Mouse (Mus musculus) left cerebral cortex, adult 18-20 months (tissue): ENCODE data around the gene Frs3. TPM values are rescaled to one million over a fixed set of nuclear protein-coding genes. Genes with fewer than 3 reads are reported as not detected.
"Not testable (repeated sequence)": the region's sequence is repeated elsewhere in the genome, so short reads cannot be mapped to it uniquely, and the experiment has no call there.

Source experiments
- DNase-seq, 2 experiments: peaks; one replicate each; pipeline ENCODE4 v3.0.0; 2021 to 2022; ENCODE audit warnings: low spot score in 2 of 2, mixed read lengths in 1 of 2
- long read RNA-seq, 2 experiments: library from polyadenylated mRNA; stranded (forward); transcript quantifications; one replicate each; pipeline ENCODE4 v2.0.0; 2021
- total RNA-seq, 2 experiments: library from RNA; stranded (reverse); gene quantifications; 2 replicates each; pipeline ENCODE4 v1.2.3; 2021

The Frs3 gene
- total RNA-seq, result 10 to 100 TPM; 32.2 to 37.0 TPM
- long read RNA-seq, experiment 1, transcript Frs3-201 (7 exons, 2,144 nt), result major isoform, 22 of 35 reads
- long read RNA-seq, experiment 1, partial matches to known transcripts, result 3 of 35 reads
- long read RNA-seq, experiment 1, other reads (novel, unspliced or antisense), result 10 of 35 reads
- long read RNA-seq, experiment 2, transcript Frs3-201 (7 exons, 2,144 nt), result major isoform, 18 of 23 reads
- long read RNA-seq, experiment 2, partial matches to known transcripts, result 3 of 23 reads
- long read RNA-seq, experiment 2, other reads (novel, unspliced or antisense), result 2 of 23 reads

- DNase-seq, result peak; percentile 73 to 84
Measured at GRCm38 (mm10) chr17:47688608-47689575, at the start of gene Frs3. TSS of gene Frs3 (plus strand) at chr17:47689030.

GRCm38 (mm10) chr17:47642992-47643391 lies 45.8 kb upstream of the Frs3 start:
- DNase-seq, result no peak

- peak; percentile 22 to 30 for DNase-seq
Measured at GRCm38 (mm10) chr17:47646683-47647082, 42.1 kb upstream of the Frs3 start.

DNA sequence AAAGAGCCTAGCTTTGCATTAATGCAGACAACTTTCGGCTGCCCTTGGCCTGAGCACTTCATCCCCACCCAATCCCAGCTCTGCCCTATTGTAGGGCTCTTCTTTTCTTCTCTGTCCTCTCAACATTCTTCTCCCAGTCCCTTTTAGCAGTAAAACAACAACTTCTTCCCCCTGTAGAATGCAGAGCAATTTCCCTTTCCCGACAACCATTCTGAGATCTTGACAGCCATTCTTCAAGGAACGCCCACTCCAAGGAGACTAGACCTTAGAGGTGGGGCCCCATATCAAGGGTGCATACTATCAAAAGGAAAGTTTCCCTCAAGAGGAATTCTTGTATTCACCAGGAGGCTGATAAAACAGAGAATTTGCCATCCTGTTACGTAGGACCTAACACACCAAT lies 39.9 kb upstream of the Frs3 start:
- no peak for DNase-seq

DNA sequence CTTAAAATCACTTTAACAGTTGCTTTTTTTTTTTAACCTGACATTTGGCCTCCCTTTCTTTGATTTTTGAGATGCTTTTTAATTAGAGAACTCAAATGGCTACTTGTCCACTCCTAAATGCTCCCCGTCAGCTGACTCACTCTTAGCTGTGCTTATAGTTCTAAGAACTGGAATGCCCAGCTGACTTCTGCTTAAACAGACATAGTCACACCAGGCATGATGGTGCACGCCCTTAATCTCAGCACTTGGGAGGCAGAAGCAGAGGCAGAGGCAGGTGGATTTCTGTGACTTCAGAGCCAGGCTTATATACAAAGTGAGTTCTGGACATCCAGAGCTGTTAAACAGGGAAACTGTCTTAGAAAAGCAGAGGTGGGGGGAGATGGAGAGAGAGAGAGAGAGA lies 36.9 kb upstream of the Frs3 start:
- DNase-seq, result no peak

- DNase-seq, result not testable (repeated sequence)
Measured at GRCm38 (mm10) chr17:47654346-47654745, 34.5 kb upstream of the Frs3 start.

GRCm38 (mm10) chr17:47655697-47656096 lies 33.1 kb upstream of the Frs3 start:
- no peak for DNase-seq

GRCm38 (mm10) chr17:47657901-47658300 lies 30.9 kb upstream of the Frs3 start:
- no peak for DNase-seq

GRCm38 (mm10) chr17:47658741-47659243 lies 30.0 kb upstream of the Frs3 start:
- no peak for DNase-seq

DNA sequence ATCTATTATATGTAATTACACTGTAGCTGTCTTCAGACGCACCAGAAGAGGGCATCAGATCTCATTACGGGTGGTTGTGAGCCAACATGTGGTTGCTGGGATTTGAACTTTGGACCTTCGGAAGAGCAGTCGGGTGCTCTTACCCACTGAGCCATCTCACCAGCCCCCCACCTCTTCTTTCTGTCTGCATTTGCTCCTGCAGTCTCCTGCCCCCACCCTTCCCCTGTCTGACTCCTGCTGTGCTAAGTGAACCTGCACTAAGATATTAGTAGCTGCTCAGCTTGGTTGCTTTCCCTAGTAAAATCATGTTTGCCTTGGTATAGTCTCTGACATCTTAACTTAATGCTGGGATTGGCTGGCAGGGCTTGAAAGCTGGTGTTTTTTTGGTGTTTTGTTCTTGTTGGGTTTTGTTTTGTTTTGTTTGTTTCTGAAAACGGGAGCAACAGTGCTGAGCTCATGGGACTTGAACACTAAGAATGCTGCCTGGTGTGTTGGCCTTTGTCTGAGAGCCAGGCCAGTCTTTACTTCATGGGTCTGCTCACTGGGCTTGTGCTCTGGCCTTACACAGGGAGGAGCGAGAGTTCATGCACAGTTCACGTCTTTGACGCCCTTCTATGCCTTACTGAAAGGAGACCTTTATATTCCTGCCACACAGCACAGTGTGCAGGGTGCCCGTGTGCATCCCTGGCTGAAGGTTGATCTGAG lies 25.7 kb upstream of the Frs3 start:
- DNase-seq, result no peak

GRCm38 (mm10) chr17:47664474-47664873 lies 24.4 kb upstream of the Frs3 start:
- no peak for DNase-seq

- no peak for DNase-seq
Measured at GRCm38 (mm10) chr17:47669166-47669565, 19.7 kb upstream of the Frs3 start.

DNA sequence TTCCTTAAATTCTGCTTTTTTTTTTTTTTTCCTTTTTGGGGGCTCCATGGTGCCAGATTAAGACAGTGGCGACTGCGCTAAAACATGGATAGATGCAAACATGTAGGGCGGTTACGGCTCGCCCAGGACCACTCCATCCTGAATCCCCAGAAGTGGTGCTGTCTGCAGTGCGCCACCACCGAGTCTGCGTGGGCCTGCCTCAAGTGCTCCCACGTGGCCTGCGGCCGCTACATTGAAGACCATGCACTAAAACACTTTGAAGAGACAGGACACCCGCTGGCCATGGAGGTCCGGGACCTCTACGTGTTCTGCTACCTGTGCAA lies 16.9 kb upstream of the Frs3 start:
- DNase-seq, result peak; percentile 28 to 64

GRCm38 (mm10) chr17:47672311-47673111 lies 16.3 kb upstream of the Frs3 start:
- DNase-seq, result peak; percentile 35 to 60

- peak; percentile 76 to 82 for DNase-seq
Measured at GRCm38 (mm10) chr17:47676581-47676980, 12.2 kb upstream of the Frs3 start.

- DNase-seq, result no peak
Measured at GRCm38 (mm10) chr17:47678238-47678637, 10.6 kb upstream of the Frs3 start.

GRCm38 (mm10) chr17:47678702-47679101 lies 10.1 kb upstream of the Frs3 start:
- no peak for DNase-seq

- DNase-seq, result no peak
Measured at GRCm38 (mm10) chr17:47682836-47683235, 6.0 kb upstream of the Frs3 start.

GRCm38 (mm10) chr17:47687409-47688343 lies 1.2 kb upstream of the Frs3 start:
- peak; percentile 98 for DNase-seq

DNA sequence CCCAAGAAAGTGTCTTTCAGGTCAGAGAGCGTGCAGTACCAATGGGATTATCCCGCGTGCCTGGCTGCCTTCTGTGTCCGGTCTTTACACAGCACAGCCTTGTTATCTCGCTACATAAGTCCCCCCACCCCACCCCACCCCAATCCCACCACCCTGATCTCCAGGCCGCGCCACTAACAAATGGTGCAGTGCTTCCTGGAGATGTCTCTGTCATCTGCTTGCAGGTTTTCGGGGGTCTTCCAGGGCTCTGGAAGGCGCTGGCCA lies 554 bp upstream of the Frs3 start, which contains the start of gene Tomm6:
Tomm6 (minus strand) TSS at position 43 of the 264 bp plus-strand sequence.
- DNase-seq, result no peak
